Comparison of ENCODE assay signal across 13 mouse cellular contexts in genomic region chr1:179559446-179560194, GRCm38 (mm10). TPM values are rescaled to one million over a fixed set of nuclear protein-coding genes. Genes with fewer than 3 reads are reported as not detected.
A peak's percentile ranks its signal among the peaks of the same experiment; 100 is the strongest.
DNase-seq lines count a peak whose midpoint lies in the region; ATAC-seq and TF ChIP-seq lines count a peak whose summit lies in the region.
"Had no signal": no experiment of that assay in that cellular context is flagged by ENCODE, and none has a peak within 500 bp of the region (broad histone marks: within the 10 kb centered on the region; RNA-seq: fewer than 3 reads in every experiment).

No protein-coding gene starts in this region.

- H3K36me3 ChIP-seq in kidney, embryonic 14.5 days (ENCODE audit: control insufficient read depth, insufficient read depth, low read length): no peaks in the 10 kb centered on the region
- peaks cover 0 to 7% of the 10 kb centered on the region in 2 experiments; a peak in 2 of 4 replicates for H3K36me3 ChIP-seq in MEL (ENCODE audit: control insufficient read depth in 1 of 2, insufficient read depth in 2 of 2, low read length in 2 of 2)
- H3K36me3 ChIP-seq: embryonic facial prominence, embryonic 12.5 days; forebrain, embryonic 15.5 days; hindbrain, embryonic 15.5 days had no signal

- H3K4me3 ChIP-seq in kidney, embryonic 14.5 days (ENCODE audit: low read length): no peak overlapping the region
- no peak overlapping the region for H3K4me3 ChIP-seq in MEL (ENCODE audit: control insufficient read depth in 1 of 2, insufficient read depth in 1 of 2, low read depth in 2 of 2, low read length in 2 of 2)
- H3K4me3 ChIP-seq: embryonic facial prominence, embryonic 12.5 days; forebrain, embryonic 15.5 days; hindbrain, embryonic 15.5 days; left cerebral cortex, adult 2 months; megakaryocyte, embryonic 14.5 days had no signal

- WGBS in kidney, embryonic 14.5 days: 62% methylated on average over 11 of the region's 11 CpGs

- TF ChIP-seq EP300 in MEL (IDR thresholded peaks at IDR 0.05; ENCODE audit: low read depth in 1 of 2, low read length in 2 of 2): 0 out of 4 replicates have a peak, but pooled peaks of 1 of the 2 experiments have one; percentile 21

- no peaks in the 10 kb centered on the region for H3K9me3 ChIP-seq in kidney, embryonic 14.5 days (ENCODE audit: control insufficient read depth, low read length)
- H3K9me3 ChIP-seq in MEL (replicated peaks; ENCODE audit: insufficient read depth, low read length): no peaks in the 10 kb centered on the region
- H3K9me3 ChIP-seq: embryonic facial prominence, embryonic 12.5 days; forebrain, embryonic 15.5 days; hindbrain, embryonic 15.5 days; megakaryocyte, embryonic 14.5 days had no signal

- H3K4me2 ChIP-seq in kidney, embryonic 14.5 days (replicated peaks; ENCODE audit: low read depth, low read length): no peak overlapping the region
- H3K4me2 ChIP-seq: embryonic facial prominence, embryonic 12.5 days; forebrain, embryonic 15.5 days; hindbrain, embryonic 15.5 days had no signal

- no peaks in the 10 kb centered on the region for H3K27me3 ChIP-seq in kidney, embryonic 14.5 days (ENCODE audit: control insufficient read depth, insufficient read depth, low read length)
- H3K27me3 ChIP-seq in MEL (ENCODE audit: control insufficient read depth in 1 of 2, insufficient read depth in 2 of 2, low read length in 2 of 2): no peaks in the 10 kb centered on the region
- H3K27me3 ChIP-seq: embryonic facial prominence, embryonic 12.5 days; forebrain, embryonic 15.5 days; hindbrain, embryonic 15.5 days; megakaryocyte, embryonic 14.5 days had no signal

- no peak for TF ChIP-seq POLR2A in MEL (IDR thresholded peaks at IDR 0.05; ENCODE audit: control insufficient read depth in 1 of 2, insufficient read depth in 1 of 2, low read depth in 1 of 2, low read length in 2 of 2, poor library complexity in 1 of 2)

- H3K27ac ChIP-seq in kidney, embryonic 14.5 days (ENCODE audit: low read depth, low read length): no peak overlapping the region
- no peak overlapping the region for H3K27ac ChIP-seq in MEL (ENCODE audit: control insufficient read depth, low read depth, low read length)
- H3K27ac ChIP-seq: embryonic facial prominence, embryonic 12.5 days; forebrain, embryonic 15.5 days; hindbrain, embryonic 15.5 days; left cerebral cortex, adult 2 months had no signal

- peaks cover 6% of the 10 kb centered on the region for H3K4me1 ChIP-seq in kidney, embryonic 14.5 days (ENCODE audit: control insufficient read depth, insufficient read depth, low read length)
- H3K4me1 ChIP-seq in MEL (ENCODE audit: control insufficient read depth in 1 of 2, insufficient read depth in 2 of 2, low read length in 2 of 2): peaks cover 0 to 5% of the 10 kb centered on the region in 2 experiments; a peak in 2 of 4 replicates
- H3K4me1 ChIP-seq: forebrain, embryonic 15.5 days; hindbrain, embryonic 15.5 days had no signal

- TF ChIP-seq CTCF in MEL (IDR thresholded peaks at IDR 0.05 in 2 of 3, conservative IDR thresholded peaks at IDR 0.05 in 1 of 3; ENCODE audit: control insufficient read depth in 1 of 3, insufficient read depth in 1 of 3, low read depth in 2 of 3, low read length in 3 of 3, poor library complexity in 1 of 3, severe bottlenecking in 1 of 3): no peak

- H3K9ac ChIP-seq in kidney, embryonic 14.5 days (ENCODE audit: low read depth, low read length): no peak overlapping the region
- no peak overlapping the region for H3K9ac ChIP-seq in MEL (ENCODE audit: control insufficient read depth, low read depth, low read length, poor library complexity, severe bottlenecking)
- H3K9ac ChIP-seq: embryonic facial prominence, embryonic 12.5 days; forebrain, embryonic 15.5 days; hindbrain, embryonic 15.5 days had no signal

- no peak for TF ChIP-seq RAD21 in MEL (IDR thresholded peaks at IDR 0.05; ENCODE audit: low read depth, low read length)

- DNase-seq in kidney, adult 9 months: peak; percentile 39
- DNase-seq in MEL (ENCODE audit: low read depth, low spot score): peak; percentile 33
- peak; percentile 47 for DNase-seq in induced T-regulatory cell, adult 2 months (ENCODE audit: low read depth)
- DNase-seq in left cerebral cortex, adult 18-20 months (ENCODE audit: low spot score in 2 of 2): no peak
- DNase-seq: cerebellum, adult 9-10 months had no signal

- no peaks in the 10 kb centered on the region for H3K79me2 ChIP-seq in MEL (ENCODE audit: control insufficient read depth, insufficient read depth, low read length, poor library complexity)

- ATAC-seq in kidney, embryonic 14.5 days (ENCODE audit: low FRiP score, low TSS enrichment): no peak
- ATAC-seq in megakaryocyte, adult 5-6 weeks (ENCODE audit: poor library complexity, severe bottlenecking): 0 out of 2 replicates have a peak, but pooled peaks have one; percentile 31
- ATAC-seq in megakaryocyte-erythroid progenitor cell, adult 5-6 weeks (replicated peaks; ENCODE audit: low FRiP score, low TSS enrichment, poor library complexity, severe bottlenecking): no peak
- ATAC-seq: forebrain, embryonic 15.5 days had no signal

TF ChIP-seq in MEL, 35 proteins besides CTCF, POLR2A, EP300 and RAD21:
- TF ChIP-seq GATA1 (IDR thresholded peaks at IDR 0.05; ENCODE audit: low read depth, low read length) (peak; percentile 49), ZNF384 (IDR thresholded peaks at IDR 0.05; ENCODE audit: low read depth, low read length) (peak; percentile 72), ZMIZ1 (IDR thresholded peaks at IDR 0.05; ENCODE audit: low read depth, low read length) (no peak)
TF ChIP-seq in MEL: peak in this region for 2.

RNA-seq across cellular contexts. Expression of gene Cnst, which starts 13.4 kb away (rescaled TPM):
- polyA plus RNA-seq in kidney, embryonic 14.5 days (2014; fragmentation: Nextera tagmentation; extraction: Ambion mirVana): 7.7 and 14.1 TPM in 2 replicates
- 10.4 and 11.9 TPM in 2 replicates for total RNA-seq in MEL (2012; rRNA removed)
- polyA plus RNA-seq in MEL (2012; ENCODE audit: insufficient read depth in 1 of 2, insufficient read length in 2 of 2, low read depth in 1 of 2, low replicate concordance in 2 of 2, missing spikeins in 1 of 2): 10 to 100 TPM in 1 of 2 experiments, not detected in 1; 12.1 TPM
- 13.5 and 14.7 TPM in 2 replicates for total RNA-seq in megakaryocyte, adult 5-6 weeks (2015)
- 22.6 and 23.8 TPM in 2 replicates for total RNA-seq in megakaryocyte, adult 5-6 weeks (2017)
- 10 to 100 TPM; 37.2 to 40.1 TPM for total RNA-seq in left cerebral cortex, adult 18-20 months (2021)
- 18.3 and 21.0 TPM in 2 replicates for total RNA-seq in megakaryocyte-erythroid progenitor cell, adult 5-6 weeks (2014; fragmentation: Nextera tagmentation)
- 16.3 and 18.4 TPM in 2 replicates for total RNA-seq in megakaryocyte-erythroid progenitor cell, adult 5-6 weeks (2017)

RNA-seq across cellular contexts. Expression of gene Tfb2m, which starts 13.6 kb away (rescaled TPM):
- 28.6 and 39.9 TPM in 2 replicates for polyA plus RNA-seq in kidney, embryonic 14.5 days (2014; fragmentation: Nextera tagmentation; extraction: Ambion mirVana)
- total RNA-seq in MEL (2012; rRNA removed): 17.3 and 19.3 TPM in 2 replicates
- 10 to 100 TPM in 1 of 2 experiments, not detected in 1; 20.9 TPM for polyA plus RNA-seq in MEL (2012; ENCODE audit: insufficient read depth in 1 of 2, insufficient read length in 2 of 2, low read depth in 1 of 2, low replicate concordance in 2 of 2, missing spikeins in 1 of 2)
- 19.9 and 25.2 TPM in 2 replicates for total RNA-seq in megakaryocyte, adult 5-6 weeks (2015)
- total RNA-seq in megakaryocyte, adult 5-6 weeks (2017): 19.6 and 33.1 TPM in 2 replicates
- 10 to 100 TPM; 20.8 to 23.8 TPM for total RNA-seq in left cerebral cortex, adult 18-20 months (2021)
- 30.4 and 44.8 TPM in 2 replicates for total RNA-seq in megakaryocyte-erythroid progenitor cell, adult 5-6 weeks (2014; fragmentation: Nextera tagmentation)
- 57.7 and 77.9 TPM in 2 replicates for total RNA-seq in megakaryocyte-erythroid progenitor cell, adult 5-6 weeks (2017)

RNA-seq across cellular contexts. Expression of gene Smyd3, which starts 41.8 kb away (rescaled TPM):
- polyA plus RNA-seq in kidney, embryonic 14.5 days (2014; fragmentation: Nextera tagmentation; extraction: Ambion mirVana): 19.9 and 21.5 TPM in 2 replicates
- total RNA-seq in MEL (2012; rRNA removed): 17.4 and 18.2 TPM in 2 replicates
- 10 to 100 TPM in 1 of 2 experiments, not detected in 1; 13.3 TPM for polyA plus RNA-seq in MEL (2012; ENCODE audit: insufficient read depth in 1 of 2, insufficient read length in 2 of 2, low read depth in 1 of 2, low replicate concordance in 2 of 2, missing spikeins in 1 of 2)
- total RNA-seq in megakaryocyte, adult 5-6 weeks (2015): 7.9 and 13.7 TPM in 2 replicates
- 11.4 and 14.8 TPM in 2 replicates for total RNA-seq in megakaryocyte, adult 5-6 weeks (2017)
- total RNA-seq in left cerebral cortex, adult 18-20 months (2021): 10 to 100 TPM; 26.6 to 27.4 TPM
- 32.2 and 48.9 TPM in 2 replicates for total RNA-seq in megakaryocyte-erythroid progenitor cell, adult 5-6 weeks (2014; fragmentation: Nextera tagmentation)
- 22.6 and 25.8 TPM in 2 replicates for total RNA-seq in megakaryocyte-erythroid progenitor cell, adult 5-6 weeks (2017)

Comparison
In these comparisons a context has a peak if more than half of its experiments do, and no peak if none do; other contexts are left out.
1. DNase-seq: peak in kidney, adult 9 months (single experiment), MEL (single experiment) and induced T-regulatory cell, adult 2 months (single experiment); none in left cerebral cortex, adult 18-20 months (0 of 2).